Mouse (Mus musculus) E14TG2a.4 (cell line): ENCODE results near the gene Gm20683.

Source experiments
- CTCF ChIP-seq: conservative IDR thresholded peaks from 2 replicates; pipeline ENCODE4 v1.5.1; 2014; ENCODE audit warnings: low read length
- NANOG ChIP-seq: IDR thresholded peaks from 2 replicates; pipeline ENCODE4 v1.6.1; 2014; ENCODE audit warnings: borderline replicate concordance, low read length, mixed read lengths

DNA sequence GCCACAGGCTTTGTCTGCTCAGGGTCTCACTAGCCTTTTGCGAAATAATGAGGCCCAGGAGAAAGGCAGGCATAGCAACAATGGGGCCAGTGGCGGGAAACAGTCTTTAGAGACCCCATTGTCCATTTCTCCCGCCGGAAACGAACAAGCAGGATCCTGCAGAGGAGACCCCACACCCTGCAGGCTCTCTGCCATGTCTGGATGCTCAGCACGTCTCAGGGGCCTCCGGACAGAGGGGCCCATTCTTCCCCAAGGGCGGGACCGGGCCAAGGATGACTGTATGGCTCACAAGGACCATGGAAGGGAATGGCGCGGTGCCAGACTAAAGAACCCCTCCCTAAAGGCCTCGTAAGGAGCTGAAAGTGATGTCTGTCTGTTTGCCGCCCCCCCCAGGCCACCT lies 47.4 kb downstream of the Gm20683 start:
- TF ChIP-seq CTCF: no peak
- TF ChIP-seq NANOG: no peak
